Mouse (Mus musculus) MEL (cell line): Measurements from ENCODE around the gene Ntrk3. TPM values are rescaled to one million over a fixed set of nuclear protein-coding genes. Genes with fewer than 3 reads are reported as not detected.

Experiments used
- DNase-seq: peaks from one replicate; pipeline ENCODE4 v3.0.0; 2011; ENCODE audit warnings: low read depth, low spot score
- H3K27ac ChIP-seq: 2 replicates; pipeline ENCODE4 v1.5.1; 2012; ENCODE audit warnings: low read depth, mild to moderate bottlenecking, control low read depth, low read length, moderate library complexity; ENCODE audit not compliant: control insufficient read depth
- H3K27me3 ChIP-seq, 2 experiments: fragments of 150-350 bp in 1 of 2; sonication (generic) in 1 of 2; 2 replicates each; pipeline ENCODE4 v1.6.1; 2012; ENCODE audit warnings: low read length in 2 of 2, mild to moderate bottlenecking in 2 of 2, improper control_type of control experiment in 1 of 2, moderate library complexity in 1 of 2; ENCODE audit not compliant: insufficient read depth in 2 of 2, control insufficient read depth in 1 of 2
- H3K36me3 ChIP-seq, 2 experiments: 2 replicates each; pipeline ENCODE4 v1.6.1; 2012 to 2014; ENCODE audit warnings: low read length in 2 of 2, improper control_type of control experiment in 1 of 2, inconsistent platforms in 1 of 2, mild to moderate bottlenecking in 1 of 2; ENCODE audit not compliant: insufficient read depth in 2 of 2, control insufficient read depth in 1 of 2
- H3K4me1 ChIP-seq, 2 experiments: fragments of 150-350 bp in 1 of 2; sonication (generic) in 1 of 2; 2 replicates each; pipeline ENCODE4 v1.6.1; 2012; ENCODE audit warnings: low read length in 2 of 2, improper control_type of control experiment in 1 of 2, mild to moderate bottlenecking in 1 of 2; ENCODE audit not compliant: insufficient read depth in 2 of 2, control insufficient read depth in 1 of 2
- H3K4me3 ChIP-seq, 2 experiments: fragments of 150-350 bp in 1 of 2; sonication (generic) in 1 of 2; 2 replicates each; pipeline ENCODE4 v1.5.1; 2012; ENCODE audit warnings: low read depth in 2 of 2, low read length in 2 of 2, mild to moderate bottlenecking in 2 of 2, moderate library complexity in 2 of 2, control low read depth in 1 of 2, improper control_type of control experiment in 1 of 2; ENCODE audit not compliant: control insufficient read depth in 1 of 2, insufficient read depth in 1 of 2
- H3K79me2 ChIP-seq: 2 replicates; pipeline ENCODE4 v1.6.1; 2012; ENCODE audit warnings: mild to moderate bottlenecking, low read length, moderate library complexity; ENCODE audit not compliant: control insufficient read depth, poor library complexity, insufficient read depth
- H3K9ac ChIP-seq: 2 replicates; pipeline ENCODE4 v1.6.1; 2012; ENCODE audit warnings: low read depth, mild to moderate bottlenecking, control low read depth, low read length, moderate library complexity; ENCODE audit not compliant: control insufficient read depth, poor library complexity, severe bottlenecking
- H3K9me3 ChIP-seq: fragments of 150-350 bp; sonication (generic); replicated peaks from 2 replicates; pipeline ENCODE4 v1.6.1; 2012; ENCODE audit warnings: mild to moderate bottlenecking, low read length, improper control_type of control experiment, moderate library complexity; ENCODE audit not compliant: insufficient read depth
- BHLHE40 ChIP-seq: IDR thresholded peaks from 2 replicates; pipeline ENCODE4 v1.6.1; 2012; ENCODE audit warnings: low read depth, mild to moderate bottlenecking, inconsistent platforms, low read length, improper control_type of control experiment, borderline replicate concordance
- KAT2A ChIP-seq: conservative IDR thresholded peaks from 2 replicates; pipeline ENCODE4 v1.6.1; 2012; ENCODE audit warnings: low read depth, low read length, improper control_type of control experiment, inconsistent platforms
- MAZ ChIP-seq: IDR thresholded peaks from 2 replicates; pipeline ENCODE4 v1.6.1; 2012; ENCODE audit warnings: low read depth, mild to moderate bottlenecking, inconsistent platforms, low read length, improper control_type of control experiment
- NELFE ChIP-seq: IDR thresholded peaks from 2 replicates; pipeline ENCODE4 v1.6.1; 2011; ENCODE audit warnings: low read depth, low read length, improper control_type of control experiment
- POLR2A ChIP-seq, 2 experiments: IDR thresholded peaks; 2 replicates each; pipeline ENCODE4 v1.6.1; 2011 to 2012; ENCODE audit warnings: low read length in 2 of 2, mild to moderate bottlenecking in 2 of 2, control low read depth in 1 of 2, improper control_type of control experiment in 1 of 2, low read depth in 1 of 2, moderate library complexity in 1 of 2; ENCODE audit not compliant: control insufficient read depth in 1 of 2, insufficient read depth in 1 of 2, poor library complexity in 1 of 2
- POLR2AphosphoS2 ChIP-seq: IDR thresholded peaks from 2 replicates; pipeline ENCODE4 v1.6.1; 2011; ENCODE audit warnings: low read length, improper control_type of control experiment
- USF1 ChIP-seq: IDR thresholded peaks from 2 replicates; pipeline ENCODE4 v1.6.1; 2014; ENCODE audit warnings: low read depth, mild to moderate bottlenecking, inconsistent platforms, low read length, improper control_type of control experiment, moderate library complexity
- ZKSCAN1 ChIP-seq: IDR thresholded peaks from 2 replicates; pipeline ENCODE4 v1.6.1; 2012; ENCODE audit warnings: low read depth, mild to moderate bottlenecking, inconsistent platforms, low read length, improper control_type of control experiment, moderate library complexity
- ZMIZ1 ChIP-seq: IDR thresholded peaks from 2 replicates; pipeline ENCODE4 v1.6.1; 2012; ENCODE audit warnings: low read depth, mild to moderate bottlenecking, inconsistent platforms, low read length, improper control_type of control experiment, moderate library complexity
- ZNF384 ChIP-seq: IDR thresholded peaks from 2 replicates; pipeline ENCODE4 v1.6.1; 2012; ENCODE audit warnings: low read depth, mild to moderate bottlenecking, inconsistent platforms, low read length, improper control_type of control experiment
- polyA plus RNA-seq, 2 experiments: library from polyadenylated mRNA; stranded (reverse) in 1 of 2; unstranded in 1 of 2; fragments of >175 nt in 1 of 2; fragments of >200 nt in 1 of 2; gene quantifications; 2 replicates each; pipeline versions ENCODE4 v1.2.1 to v1.2.4; 2012; ENCODE audit warnings: low replicate concordance in 2 of 2, low read depth in 1 of 2; ENCODE audit not compliant: insufficient read length in 2 of 2, insufficient read depth in 1 of 2, missing spikeins in 1 of 2
- total RNA-seq: library from RNA; depleted of rRNA; stranded (reverse); fragments of 300-350 nt; gene quantifications from 2 replicates; pipeline ENCODE4 v1.2.3, GENCODE M21; 2012

The Ntrk3 gene
- total and polyA plus RNA-seq, 3 experiments, result 0.04 TPM; not detected in 2

DNA sequence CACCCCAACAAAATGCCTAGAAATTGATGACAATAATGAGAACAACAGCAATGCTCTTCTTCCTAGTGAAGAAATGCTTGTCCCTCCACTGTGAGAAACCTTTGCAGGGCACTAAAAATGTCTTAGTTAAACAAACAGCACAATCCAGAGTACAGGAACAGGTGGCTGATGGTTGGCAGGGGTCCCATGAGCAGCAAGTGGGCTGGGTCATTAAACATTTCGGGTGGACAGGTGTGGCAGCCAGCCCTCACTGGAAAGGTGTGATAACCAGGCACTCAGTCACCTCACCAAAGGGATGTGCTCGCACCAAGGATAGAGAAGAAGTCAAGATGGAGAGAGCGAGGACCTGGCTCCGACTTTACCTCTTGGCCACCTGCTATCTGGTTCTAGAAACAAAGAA lies 306.2 kb downstream of the Ntrk3 start:
- Histone ChIP-seq H3K27ac (no peak overlapping the region), H3K36me3 (no peaks in the 10 kb centered on the region), H3K9me3 (no peaks in the 10 kb centered on the region), H3K9ac (no peak overlapping the region), H3K4me1 (no peaks in the 10 kb centered on the region), H3K79me2 (no peaks in the 10 kb centered on the region)
- no peak for DNase-seq
- TF ChIP-seq USF1 (no peak), ZNF384 (no peak), KAT2A (no peak), NELFE (no peak), POLR2AphosphoS2 (no peak)
- TF ChIP-seq, all 39 proteins: peak for 0
- no peak overlapping the region for H3K4me3 ChIP-seq
- no peaks in the 10 kb centered on the region for H3K27me3 ChIP-seq

DNA sequence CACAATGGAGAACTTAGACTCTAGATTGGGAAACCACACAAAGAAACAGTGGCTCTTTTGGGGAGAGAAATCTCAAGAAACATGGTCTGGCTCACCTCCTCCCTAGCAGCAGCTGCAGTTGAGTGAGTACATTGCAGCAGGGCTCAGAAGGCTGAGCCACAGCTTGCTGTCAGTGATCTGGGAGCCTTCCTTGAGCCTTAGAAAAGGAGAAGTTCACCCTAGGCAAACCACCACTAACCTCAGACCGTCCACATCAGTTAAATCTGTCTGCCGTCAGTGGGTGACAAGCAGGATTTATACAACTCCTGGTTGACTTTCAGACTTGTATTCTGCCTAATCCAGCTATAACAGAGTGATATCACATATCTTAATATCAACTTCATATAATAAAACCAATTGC lies 325.6 kb downstream of the Ntrk3 start:
- Histone ChIP-seq H3K9ac (no peak overlapping the region), H3K4me1 (no peaks in the 10 kb centered on the region), H3K4me3 (no peak overlapping the region), H3K27me3 (no peaks in the 10 kb centered on the region; a peak in 1 of 4 replicates), H3K9me3 (no peaks in the 10 kb centered on the region), H3K79me2 (no peaks in the 10 kb centered on the region), H3K36me3 (no peaks in the 10 kb centered on the region), H3K27ac (no peak overlapping the region)
- TF ChIP-seq ZMIZ1 (no peak), ZKSCAN1 (no peak)
- DNase-seq, result no peak

DNA sequence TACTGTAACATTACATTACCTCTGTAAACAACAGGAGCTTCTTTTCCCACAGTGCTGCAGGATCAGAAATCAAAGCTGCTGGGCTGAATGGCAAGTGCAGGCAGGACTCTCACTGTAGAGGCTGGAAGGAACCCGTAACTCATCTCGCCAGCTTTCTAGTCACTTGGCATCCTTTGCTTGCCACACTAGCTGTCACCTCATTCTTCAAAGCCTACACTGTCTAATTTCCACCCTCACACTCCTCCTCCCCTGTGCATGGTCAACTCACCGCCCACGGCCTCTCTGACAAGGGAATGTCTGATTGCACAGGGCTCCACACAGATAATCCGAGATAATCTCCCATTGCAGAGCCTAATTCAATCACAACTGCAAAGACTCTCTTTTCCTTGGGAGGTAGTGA lies 327.8 kb downstream of the Ntrk3 start:
- no peaks in the 10 kb centered on the region; a peak in 1 of 4 replicates for H3K27me3 ChIP-seq
- DNase-seq, result no peak
- no peaks in the 10 kb centered on the region for H3K4me1 ChIP-seq
- H3K79me2 ChIP-seq, result no peaks in the 10 kb centered on the region
- no peak overlapping the region for H3K9ac ChIP-seq
- no peak overlapping the region for H3K4me3 ChIP-seq
- TF ChIP-seq NELFE (no peak), MAZ (no peak), BHLHE40 (no peak), POLR2A (IDR thresholded peaks at IDR 0.05; ENCODE audit: control insufficient read depth in 1 of 2, insufficient read depth in 1 of 2, low read depth in 1 of 2, low read length in 2 of 2, poor library complexity in 1 of 2) (no peak)
- H3K27ac ChIP-seq, result no peak overlapping the region
- H3K36me3 ChIP-seq, result no peaks in the 10 kb centered on the region
- H3K9me3 ChIP-seq, result no peaks in the 10 kb centered on the region
